Mouse (Mus musculus) c-Kit-positive CD71-positive TER-119-negative erythroid progenitor cells, embryonic 14.5 days (primary cell): ENCODE data around the gene Hif1an.

ENCODE experiments used
- DNase-seq: peaks from one replicate; pipeline ENCODE4 v3.0.0-alpha.2; 2013; ENCODE audit warnings: low read depth

Hif1an gene

GRCm38 (mm10) chr19:44562652-44563206 is at the start of gene Hif1an:
Gene Hif1an (plus strand): TSS chr19:44562850.
- DNase-seq = peak; percentile 97

- DNase-seq = no peak
Measured at GRCm38 (mm10) chr19:44513054-44513833, 49.4 kb upstream of the Hif1an start.

- DNase-seq = no peak
Measured at GRCm38 (mm10) chr19:44513921-44514482, 48.6 kb upstream of the Hif1an start.

- no peak for DNase-seq
Measured at GRCm38 (mm10) chr19:44514521-44515451, 47.9 kb upstream of the Hif1an start.

- no peak for DNase-seq
Measured at GRCm38 (mm10) chr19:44515769-44516168, 46.9 kb upstream of the Hif1an start.

GRCm38 (mm10) chr19:44517996-44518768 is 44.5 kb upstream of the Hif1an start:
- DNase-seq = no peak

- DNase-seq = no peak
Measured at GRCm38 (mm10) chr19:44519152-44519551, 43.5 kb upstream of the Hif1an start.

- no peak for DNase-seq
Measured at GRCm38 (mm10) chr19:44525551-44526205, 37.0 kb upstream of the Hif1an start.

GRCm38 (mm10) chr19:44530018-44530417 is 32.6 kb upstream of the Hif1an start:
- no peak for DNase-seq

- no peak for DNase-seq
Measured at GRCm38 (mm10) chr19:44535376-44535775, 27.3 kb upstream of the Hif1an start.

GRCm38 (mm10) chr19:44537416-44537815 is 25.2 kb upstream of the Hif1an start:
- no peak for DNase-seq

GRCm38 (mm10) chr19:44542694-44543178 is 19.9 kb upstream of the Hif1an start:
- DNase-seq = no peak

GRCm38 (mm10) chr19:44544372-44544771 is 18.3 kb upstream of the Hif1an start:
- DNase-seq = no peak

- peak; percentile 84 for DNase-seq
Measured at GRCm38 (mm10) chr19:44544775-44545174, 17.9 kb upstream of the Hif1an start.

GRCm38 (mm10) chr19:44545321-44546041 is 17.2 kb upstream of the Hif1an start, which contains the start of gene Sec31b:
Gene Sec31b (minus strand): TSS chr19:44545864.
- peak; percentile 29 for DNase-seq

GRCm38 (mm10) chr19:44552731-44553130 is 9.9 kb upstream of the Hif1an start, which contains the start of gene Gm20538:
Gene Gm20538 (minus strand): TSS chr19:44552831.
- no peak for DNase-seq

GRCm38 (mm10) chr19:44553286-44553685 is 9.4 kb upstream of the Hif1an start:
- no peak for DNase-seq

- no peak for DNase-seq
Measured at GRCm38 (mm10) chr19:44554490-44554860, 8.2 kb upstream of the Hif1an start.

GRCm38 (mm10) chr19:44554861-44555590 is 7.6 kb upstream of the Hif1an start, which contains the start of gene Ndufb8:
Gene Ndufb8 (minus strand): TSS chr19:44555440.
- peak; percentile 90 for DNase-seq
